Mouse (Mus musculus) left cerebral cortex, adult 9 months (tissue): Measurements from ENCODE around the gene Gm9046.
"Not testable (repeated sequence)": the region's sequence is repeated elsewhere in the genome, so short reads cannot be mapped to it uniquely, and the experiment has no call there.

Experiments used
- DNase-seq, 2 experiments: peaks; one replicate each; pipeline ENCODE4 v3.0.0; 2022; ENCODE audit warnings: low spot score in 2 of 2

The Gm9046 gene

DNA sequence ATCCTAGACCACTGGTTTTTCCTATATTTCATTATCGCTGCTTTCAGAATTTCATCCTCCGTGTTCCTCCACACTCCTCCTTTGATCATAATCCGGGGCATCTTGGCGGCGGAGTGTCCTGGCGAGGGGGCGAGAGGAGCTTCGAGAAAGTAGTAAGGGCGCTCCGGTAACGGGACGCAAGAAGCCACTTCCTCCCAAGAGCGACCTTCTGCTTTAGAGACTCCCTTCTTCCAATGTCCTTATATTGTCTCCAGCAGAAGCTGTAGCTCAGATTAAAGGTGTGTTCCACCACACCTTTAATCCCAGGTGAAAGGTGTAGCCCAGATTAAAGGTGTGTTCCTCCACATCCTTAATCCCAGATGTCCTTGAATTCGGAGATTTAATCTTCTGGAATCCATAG lies at the start of gene Gm9046:
Gene Gm9046 (minus strand): TSS at position 101 of the 400 bp plus-strand sequence.
- not testable (repeated sequence) for DNase-seq

DNA sequence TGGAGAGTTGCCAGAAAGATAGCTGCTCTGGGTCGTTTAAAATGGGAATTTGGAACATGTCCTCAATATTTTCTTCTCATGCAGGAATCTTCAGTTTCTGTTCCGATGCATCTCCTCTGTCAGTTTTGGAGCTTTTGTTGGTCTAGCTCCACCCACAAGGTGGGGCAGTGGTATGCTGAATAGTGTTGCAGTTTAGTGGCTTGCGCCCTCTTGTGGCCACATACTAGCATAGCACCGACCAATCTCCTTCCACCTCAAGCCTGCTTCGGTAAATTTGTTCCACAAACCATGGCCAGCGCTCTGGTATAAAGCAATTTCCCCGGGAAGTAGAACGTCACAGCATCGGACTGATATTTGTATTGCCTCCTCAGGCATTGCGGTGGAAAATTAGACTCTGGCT lies 27.4 kb upstream of the Gm9046 start:
- DNase-seq = peak; percentile 33 to 86

DNA sequence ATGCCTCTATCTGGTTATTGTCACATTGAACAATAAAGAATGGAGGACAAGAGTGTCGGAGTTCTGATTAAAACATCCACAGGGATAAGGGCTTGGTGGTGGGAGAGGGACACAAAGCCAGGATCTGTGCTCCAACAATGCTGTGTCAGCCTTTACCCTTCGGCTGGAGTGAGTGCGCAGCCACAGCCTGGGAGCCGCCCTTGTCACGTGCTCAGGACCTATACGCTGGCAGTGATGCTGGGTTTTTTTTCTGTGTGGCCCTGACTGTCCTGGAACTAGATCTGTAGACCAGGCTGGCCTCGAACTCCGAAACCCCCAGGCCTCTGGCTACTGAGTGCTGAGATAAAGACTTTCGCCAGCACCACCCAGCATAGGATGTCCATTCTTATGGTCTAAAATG lies 26.5 kb upstream of the Gm9046 start:
- DNase-seq = no peak

DNA sequence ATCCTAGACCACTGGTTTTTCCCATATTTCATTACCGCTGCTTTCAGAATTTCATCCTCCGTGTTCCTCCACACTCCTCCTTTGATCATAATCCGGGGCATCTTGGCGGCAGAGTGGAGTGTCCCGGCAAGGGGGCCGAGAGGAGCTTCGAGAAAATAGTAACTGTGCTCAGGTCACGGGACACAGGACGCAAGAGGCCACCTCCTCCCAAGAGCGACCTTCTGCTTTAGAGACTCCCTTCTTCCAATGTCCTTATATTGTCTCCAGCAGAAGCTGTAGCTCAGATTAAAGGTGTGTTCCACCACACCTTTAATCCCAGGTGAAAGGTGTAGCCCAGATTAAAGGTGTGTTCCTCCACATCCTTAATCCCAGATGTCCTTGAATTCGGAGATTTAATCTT lies 10.9 kb upstream of the Gm9046 start, which contains the start of gene Gm9049:
Gene Gm9049 (minus strand): TSS at position 101 of the 400 bp plus-strand sequence.
- not testable (repeated sequence) for DNase-seq

DNA sequence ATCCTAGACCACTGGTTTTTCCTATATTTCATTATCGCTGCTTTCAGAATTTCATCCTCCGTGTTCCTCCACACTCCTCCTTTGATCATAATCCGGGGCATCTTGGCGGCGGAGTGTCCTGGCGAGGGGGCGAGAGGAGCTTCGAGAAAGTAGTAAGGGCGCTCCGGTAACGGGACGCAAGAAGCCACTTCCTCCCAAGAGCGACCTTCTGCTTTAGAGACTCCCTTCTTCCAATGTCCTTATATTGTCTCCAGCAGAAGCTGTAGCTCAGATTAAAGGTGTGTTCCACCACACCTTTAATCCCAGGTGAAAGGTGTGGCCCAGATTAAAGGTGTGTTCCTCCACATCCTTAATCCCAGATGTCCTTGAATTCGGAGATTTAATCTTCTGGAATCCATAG lies 5.5 kb upstream of the Gm9046 start, which contains the start of gene Gm9048:
Gene Gm9048 (minus strand): TSS at position 101 of the 400 bp plus-strand sequence.
- not testable (repeated sequence) for DNase-seq

- not testable (repeated sequence) for DNase-seq
Measured at GRCm38 (mm10) chr10:118337731-118338130, 5.3 kb downstream of the Gm9046 start, which contains the start of gene Gm9045. Gm9045 (minus strand) TSS chr10:118337831.

DNA sequence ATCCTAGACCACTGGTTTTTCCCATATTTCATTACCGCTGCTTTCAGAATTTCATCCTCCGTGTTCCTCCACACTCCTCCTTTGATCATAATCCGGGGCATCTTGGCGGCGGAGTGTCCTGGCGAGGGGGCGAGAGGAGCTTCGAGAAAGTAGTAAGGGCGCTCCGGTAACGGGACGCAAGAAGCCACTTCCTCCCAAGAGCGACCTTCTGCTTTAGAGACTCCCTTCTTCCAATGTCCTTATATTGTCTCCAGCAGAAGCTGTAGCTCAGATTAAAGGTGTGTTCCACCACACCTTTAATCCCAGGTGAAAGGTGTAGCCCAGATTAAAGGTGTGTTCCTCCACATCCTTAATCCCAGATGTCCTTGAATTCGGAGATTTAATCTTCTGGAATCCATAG lies 10.7 kb downstream of the Gm9046 start, which contains the start of gene Gm9044:
Gene Gm9044 (minus strand): TSS at position 101 of the 400 bp plus-strand sequence.
- DNase-seq = not testable (repeated sequence)

GRCm38 (mm10) chr10:118326869-118327268 lies 16.2 kb downstream of the Gm9046 start, which contains the start of gene Gm9040:
Gm9040 (minus strand) TSS chr10:118326969.
- not testable (repeated sequence) for DNase-seq

DNA sequence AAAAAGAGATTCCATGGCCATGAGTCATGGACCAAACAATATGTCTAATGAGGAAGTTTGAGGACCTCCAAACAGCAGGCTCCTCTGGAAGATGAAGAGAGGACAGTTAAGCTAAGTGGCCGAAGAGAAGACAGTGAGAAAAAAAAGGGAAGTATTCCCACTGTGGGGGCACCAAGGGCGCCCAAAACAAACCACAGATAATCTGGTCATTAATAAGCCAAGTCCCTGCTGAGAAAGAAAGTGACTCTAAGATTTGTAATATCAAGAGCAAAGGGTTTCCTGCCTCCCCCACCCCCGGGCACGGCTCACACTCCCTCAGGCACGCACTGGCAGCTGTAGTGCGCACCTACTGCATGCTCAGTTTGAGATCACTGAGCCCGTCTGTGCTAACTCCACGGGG lies 24.0 kb downstream of the Gm9046 start:
- DNase-seq = no peak

GRCm38 (mm10) chr10:118302133-118302532 lies 40.9 kb downstream of the Gm9046 start:
- DNase-seq = not testable (repeated sequence)

DNA sequence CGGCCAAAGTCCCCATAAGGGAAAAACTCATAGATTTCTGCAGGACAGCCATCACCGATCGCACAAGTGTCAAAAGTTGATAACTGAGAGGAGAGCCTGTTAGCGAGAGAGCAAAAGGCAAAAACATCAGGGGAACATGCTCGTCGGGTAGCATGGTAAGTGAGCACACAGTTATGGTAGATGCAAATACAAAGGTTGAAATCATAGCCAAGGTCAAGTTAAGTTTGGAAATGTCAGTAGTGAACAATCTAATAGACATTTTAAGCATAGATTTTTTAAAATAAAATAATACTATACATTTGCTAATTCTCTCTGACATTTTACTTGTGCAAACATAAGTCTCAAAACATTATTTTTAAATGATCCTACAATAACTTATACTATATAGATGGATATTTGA lies 48.1 kb downstream of the Gm9046 start, which contains the start of gene Iltifb:
Gene Iltifb (minus strand): TSS at position 101 of the 400 bp plus-strand sequence.
- no peak for DNase-seq
